Mouse (Mus musculus) midbrain, embryonic 14.5 days (tissue): ENCODE results near the gene Chml. TPM values are rescaled to one million over a fixed set of nuclear protein-coding genes. Genes with fewer than 3 reads are reported as not detected.

Experiments used
- ATAC-seq: fragments of 200-750 bp; cut with Nextera tagmentation; 2 replicates; pipeline ENCODE4 v1.8.0; 2017; ENCODE audit warnings: moderate number of reproducible peaks, moderate library complexity; ENCODE audit not compliant: low FRiP score, low TSS enrichment
- DNase-seq: peaks from one replicate; pipeline ENCODE4 v3.0.0-alpha.2; 2015
- H3K27ac ChIP-seq: fragments of 300-500 bp; sonication (generic); replicated peaks from 2 replicates; pipeline ENCODE4 v1.5.1; 2014; ENCODE audit warnings: mild to moderate bottlenecking, low read depth, low read length, moderate library complexity
- H3K27me3 ChIP-seq: fragments of 300-500 bp; sonication (generic); 2 replicates; pipeline ENCODE4 v1.6.1; 2014; ENCODE audit warnings: low read length, control low read depth, mixed read lengths; ENCODE audit not compliant: control insufficient read depth, insufficient read depth
- H3K36me3 ChIP-seq: fragments of 300-500 bp; sonication (generic); 2 replicates; pipeline ENCODE4 v1.6.1; 2014; ENCODE audit warnings: low read length, control low read depth; ENCODE audit not compliant: control insufficient read depth, insufficient read depth
- H3K4me1 ChIP-seq: fragments of 300-500 bp; sonication (generic); 2 replicates; pipeline ENCODE4 v1.6.1; 2014; ENCODE audit warnings: mild to moderate bottlenecking, antibody characterized with exemption, low read length, control low read depth; ENCODE audit not compliant: control insufficient read depth, insufficient read depth
- H3K4me2 ChIP-seq: fragments of 300-500 bp; sonication (generic); 2 replicates; pipeline ENCODE4 v1.6.1; 2014; ENCODE audit warnings: mild to moderate bottlenecking, low read length, moderate library complexity
- H3K4me3 ChIP-seq: fragments of 300-500 bp; sonication (generic); replicated peaks from 2 replicates; pipeline ENCODE4 v1.5.1; 2014; ENCODE audit warnings: low read depth, low read length
- H3K9ac ChIP-seq: fragments of 300-500 bp; sonication (generic); replicated peaks from 2 replicates; pipeline ENCODE4 v1.6.1; 2014; ENCODE audit warnings: mild to moderate bottlenecking, low read length, moderate library complexity
- H3K9me3 ChIP-seq: fragments of 300-500 bp; sonication (generic); 2 replicates; pipeline ENCODE4 v1.6.1; 2016; ENCODE audit warnings: low read length, control low read depth, mixed read lengths; ENCODE audit not compliant: control insufficient read depth
- WGBS: fragments of 180-500 bp; shearing (Covaris S2); extraction: QIAGEN DNeasy Blood & Tissue Kit; methylation state at CpG from one replicate; pipeline ENCODE4 v1.1.7; 2014; 5-methylcytosine and 5-hydroxymethylcytosine counted together
- polyA plus RNA-seq: library from polyadenylated mRNA; unstranded; fragments of >200 nt; fragmentation: Nextera tagmentation; extraction: Ambion mirVana; gene quantifications from 2 replicates; pipeline ENCODE4 v1.2.1, GENCODE M21; 2014

Gene Chml
- polyA plus RNA-seq, 1 experiment from 2014 or later = 5.6 TPM

DNA sequence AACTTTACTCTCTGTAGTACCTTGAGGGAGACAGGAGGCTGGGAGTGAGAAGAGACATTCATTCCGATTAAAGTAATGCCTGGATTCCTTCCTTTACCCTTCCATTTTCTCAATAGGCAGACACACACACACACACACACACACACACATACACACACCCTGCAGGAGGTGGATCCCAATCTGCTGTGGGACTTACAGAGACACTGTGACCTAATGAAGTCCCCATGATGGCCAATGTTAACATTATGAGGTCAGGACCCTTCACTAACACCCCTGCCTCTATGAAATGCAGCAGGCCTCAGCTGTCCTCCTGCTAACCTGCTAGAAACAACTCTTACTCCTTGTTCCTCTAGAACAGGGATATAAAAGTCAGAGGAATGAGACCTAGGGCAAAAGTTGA, 5.6 kb upstream of the Chml start, which contains the start of gene Wdr64:
Wdr64 (plus strand) TSS at position 301 of the 400 bp plus-strand sequence.
- H3K4me3 ChIP-seq = no peak within 1 kb of the TSS
- H3K9ac ChIP-seq = no peak within 1 kb of the TSS
- H3K27ac ChIP-seq = no peak within 1 kb of the TSS
- DNase-seq = no peak
- no peak within 1 kb of the TSS for H3K4me2 ChIP-seq
- H3K27me3 ChIP-seq = no peaks in the 10 kb centered on the region
- no peaks in the 10 kb centered on the region for H3K9me3 ChIP-seq
- WGBS = 91% methylated on average over 1 of the region's 1 CpGs
- H3K4me1 ChIP-seq = no peaks in the 10 kb centered on the region
- ATAC-seq = no peak
- no peaks in the 10 kb centered on the region for H3K36me3 ChIP-seq

DNA sequence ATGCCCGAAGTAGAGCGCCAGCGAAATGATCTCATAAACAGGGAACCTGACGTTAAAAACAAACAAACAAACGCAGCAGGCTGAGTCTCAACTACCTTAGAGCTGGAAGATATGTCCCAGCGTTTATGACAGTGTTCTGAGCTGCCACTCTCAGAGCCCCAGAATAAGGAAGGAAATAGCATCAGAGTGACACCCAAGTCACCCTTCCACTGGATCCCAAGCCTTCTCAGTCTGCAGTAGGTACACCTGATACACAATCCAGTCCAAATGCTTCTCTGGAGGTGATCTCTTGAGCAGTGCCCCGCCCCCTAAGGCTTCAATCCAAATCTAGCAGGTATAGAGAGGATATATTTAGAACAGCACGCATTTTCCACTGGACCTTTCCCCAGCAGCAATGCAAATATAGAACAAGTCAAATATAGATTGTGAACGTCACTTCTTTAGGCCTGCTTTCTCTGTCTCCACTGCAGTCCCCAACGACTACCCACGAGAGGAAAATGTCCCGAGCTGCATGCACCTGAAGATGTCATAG, 794 bp upstream of the Chml start:
- DNase-seq (no peak), ATAC-seq (no peak)
- Histone ChIP-seq H3K4me2 (peak overlapping the region; percentile 92), H3K27me3 (no peaks in the 10 kb centered on the region), H3K4me3 (peak overlapping the region; percentile 82), H3K9me3 (no peaks in the 10 kb centered on the region), H3K4me1 (peaks cover 22% of the 10 kb centered on the region), H3K36me3 (no peaks in the 10 kb centered on the region), H3K27ac (no peak overlapping the region), H3K9ac (no peak overlapping the region)
- 46% methylated on average over 12 of the region's 12 CpGs for WGBS

- Histone ChIP-seq H3K36me3 (no peaks in the 10 kb centered on the region), H3K4me2 (peak overlapping the region; percentile 92), H3K27ac (peak overlapping the region; percentile 90), H3K9ac (no peak overlapping the region; the same call in 1 of the 2 replicates), H3K9me3 (no peaks in the 10 kb centered on the region), H3K4me3 (peak overlapping the region; percentile 82), H3K27me3 (no peaks in the 10 kb centered on the region), H3K4me1 (peaks cover 22% of the 10 kb centered on the region)
- no peak for DNase-seq
- no peak for ATAC-seq
- under 1% methylated on average over 17 of the region's 17 CpGs for WGBS
Measured at GRCm38 (mm10) chr1:175692997-175693361, 278 bp upstream of the Chml start.

GRCm38 (mm10) chr1:175691686-175692245, 935 bp downstream of the Chml start:
- Histone ChIP-seq H3K4me1 (peaks cover 22% of the 10 kb centered on the region), H3K27me3 (no peaks in the 10 kb centered on the region), H3K4me3 (peak overlapping the region; percentile 82), H3K4me2 (peak overlapping the region; percentile 92), H3K9me3 (no peaks in the 10 kb centered on the region), H3K9ac (peak overlapping the region; percentile 84), H3K36me3 (peaks cover 4% of the 10 kb centered on the region; the same call in 1 of the 2 replicates), H3K27ac (peak overlapping the region; percentile 90)
- peak; percentile 41 for DNase-seq
- ATAC-seq = no peak
- WGBS = under 1% methylated on average over 22 of the region's 22 CpGs

DNA sequence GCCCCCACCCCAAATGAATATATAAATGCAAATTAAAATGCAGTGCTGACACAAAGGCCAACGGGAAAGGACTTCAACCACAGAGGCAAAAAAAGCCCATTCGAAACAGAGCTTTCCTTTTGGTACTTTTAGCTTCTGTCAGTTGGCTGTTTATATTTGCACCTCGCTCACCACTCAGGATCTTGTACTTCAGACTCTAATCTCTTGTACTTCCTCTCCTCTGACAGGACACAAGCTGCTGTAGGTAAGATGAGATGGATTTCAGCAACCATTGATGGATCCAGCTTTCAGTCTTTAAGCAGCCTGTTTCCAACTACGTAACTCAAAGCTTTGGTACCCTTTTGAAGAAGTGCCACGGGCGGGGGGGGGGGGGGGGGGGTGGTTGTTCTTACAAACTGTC, 11.7 kb downstream of the Chml start:
- H3K4me2 ChIP-seq = no peak overlapping the region
- no peak overlapping the region for H3K4me3 ChIP-seq
- WGBS = 82% methylated on average over 6 of the region's 6 CpGs
- ATAC-seq = no peak
- H3K36me3 ChIP-seq = peaks cover 10% of the 10 kb centered on the region
- no peak for DNase-seq
- H3K4me1 ChIP-seq = no peaks in the 10 kb centered on the region
- H3K9me3 ChIP-seq = no peaks in the 10 kb centered on the region
- no peaks in the 10 kb centered on the region for H3K27me3 ChIP-seq
- no peak overlapping the region for H3K9ac ChIP-seq
- no peak overlapping the region for H3K27ac ChIP-seq

- H3K4me3 ChIP-seq = no peak overlapping the region
- H3K9ac ChIP-seq = no peak overlapping the region
- H3K9me3 ChIP-seq = no peaks in the 10 kb centered on the region
- H3K4me2 ChIP-seq = no peak overlapping the region
- ATAC-seq = no peak
- no peak for DNase-seq
- no peaks in the 10 kb centered on the region for H3K27me3 ChIP-seq
- H3K36me3 ChIP-seq = no peaks in the 10 kb centered on the region
- WGBS = 87% methylated on average over 6 of the region's 6 CpGs
- H3K27ac ChIP-seq = no peak overlapping the region
- H3K4me1 ChIP-seq = no peaks in the 10 kb centered on the region
Measured at GRCm38 (mm10) chr1:175677459-175677858, 15.2 kb downstream of the Chml start.

DNA sequence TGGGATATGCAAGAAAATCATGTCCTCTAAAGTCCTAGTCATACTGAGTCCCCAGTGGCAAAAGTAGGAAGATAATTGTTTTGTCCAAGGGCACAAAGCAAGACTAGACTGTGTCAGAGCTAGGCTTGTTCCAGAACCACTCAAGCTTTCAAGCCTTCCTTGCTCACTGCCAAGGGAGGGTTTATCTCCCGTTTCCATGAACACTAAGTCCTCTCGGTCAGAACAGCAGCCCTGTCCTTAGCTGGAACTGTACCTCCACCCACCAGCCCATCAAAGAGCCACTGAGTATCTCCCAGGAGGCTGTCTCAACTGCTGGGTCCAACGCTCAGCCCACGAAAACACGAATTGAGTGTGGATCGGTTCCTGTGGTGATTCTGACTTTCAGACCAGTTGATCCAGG, 17.6 kb downstream of the Chml start:
- Histone ChIP-seq H3K27me3 (no peaks in the 10 kb centered on the region), H3K4me3 (no peak overlapping the region), H3K4me2 (no peak overlapping the region), H3K36me3 (no peaks in the 10 kb centered on the region), H3K4me1 (no peaks in the 10 kb centered on the region), H3K9me3 (no peaks in the 10 kb centered on the region), H3K27ac (no peak overlapping the region), H3K9ac (no peak overlapping the region)
- WGBS = 82% methylated on average over 6 of the region's 6 CpGs
- DNase-seq = no peak
- no peak for ATAC-seq

- DNase-seq = no peak
- Histone ChIP-seq H3K27me3 (no peaks in the 10 kb centered on the region), H3K4me2 (no peak overlapping the region), H3K36me3 (no peaks in the 10 kb centered on the region), H3K9me3 (no peaks in the 10 kb centered on the region), H3K27ac (no peak overlapping the region), H3K4me1 (no peaks in the 10 kb centered on the region), H3K4me3 (no peak overlapping the region), H3K9ac (no peak overlapping the region)
- ATAC-seq = no peak
- WGBS = 89% methylated on average over 7 of the region's 7 CpGs
Measured at GRCm38 (mm10) chr1:175673563-175674325, 19.0 kb downstream of the Chml start.

DNA sequence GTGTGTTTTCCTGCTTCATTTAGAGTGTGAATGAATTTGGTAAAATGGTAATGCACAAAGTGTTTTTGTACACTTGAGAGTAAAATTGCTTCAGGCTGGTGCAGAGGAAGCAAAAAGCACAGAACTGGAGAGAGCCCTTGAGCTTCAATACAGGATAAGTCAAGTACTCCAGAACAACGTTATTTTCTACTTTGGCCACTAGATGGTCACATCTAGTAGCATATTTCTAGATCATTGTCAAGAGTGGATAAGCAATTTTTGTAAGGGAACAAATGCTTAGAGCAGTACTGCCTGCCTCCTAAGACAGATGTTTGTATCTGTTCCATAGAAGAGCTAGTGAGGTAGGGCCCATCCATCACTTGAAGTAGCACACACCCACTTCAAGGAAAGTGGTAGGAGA, 21.1 kb downstream of the Chml start:
- Histone ChIP-seq H3K9ac (no peak overlapping the region), H3K4me3 (no peak overlapping the region), H3K4me1 (no peaks in the 10 kb centered on the region), H3K36me3 (no peaks in the 10 kb centered on the region), H3K27ac (no peak overlapping the region), H3K4me2 (no peak overlapping the region), H3K27me3 (no peaks in the 10 kb centered on the region), H3K9me3 (no peaks in the 10 kb centered on the region)
- DNase-seq (peak; percentile 42), ATAC-seq (no peak)
- 47% methylated on average over 1 of the region's 1 CpGs for WGBS
